Mouse (Mus musculus) cerebellum, adult 11 months (tissue): ENCODE measurements around the gene Slc38a3.

Experiments used
- DNase-seq: peaks from one replicate; pipeline ENCODE4 v3.0.0; 2022

Slc38a3 gene

DNA sequence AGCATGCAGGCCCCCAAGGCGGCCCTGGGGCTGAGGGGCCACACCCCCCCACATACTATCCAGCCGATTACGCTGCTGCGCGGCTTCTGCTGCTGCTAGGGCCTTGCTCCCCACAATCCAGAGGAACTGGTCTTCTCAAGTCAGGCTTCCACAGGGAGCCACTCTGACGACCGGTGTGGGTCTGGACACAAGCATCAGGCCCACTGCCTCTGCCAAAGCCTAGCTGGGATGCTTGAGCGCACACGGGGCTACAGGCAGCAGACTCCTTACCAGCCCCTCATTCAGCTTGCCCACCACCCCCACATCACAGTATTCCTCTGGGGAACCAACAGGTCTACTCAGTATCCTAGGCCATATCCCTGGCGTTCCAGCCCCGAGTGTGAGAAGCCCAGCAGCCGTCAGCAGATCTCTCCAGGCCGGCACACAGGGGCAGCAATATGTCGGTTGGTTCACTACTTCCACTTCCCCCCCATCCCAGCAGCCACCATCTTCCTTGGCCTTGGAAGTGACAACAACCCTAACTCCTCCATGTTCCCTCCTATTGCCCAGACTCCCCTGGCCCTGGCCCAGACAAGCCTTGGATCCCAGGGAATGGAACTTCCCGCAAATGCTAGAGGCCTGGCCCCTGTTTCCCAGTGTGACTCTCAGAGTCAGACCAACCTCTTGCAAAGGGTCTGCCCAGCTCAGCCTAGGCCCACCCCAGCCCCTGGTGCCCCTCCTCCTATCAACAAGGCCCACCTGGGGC is 35.5 kb downstream of the Slc38a3 start:
- DNase-seq: peak; percentile 45

DNA sequence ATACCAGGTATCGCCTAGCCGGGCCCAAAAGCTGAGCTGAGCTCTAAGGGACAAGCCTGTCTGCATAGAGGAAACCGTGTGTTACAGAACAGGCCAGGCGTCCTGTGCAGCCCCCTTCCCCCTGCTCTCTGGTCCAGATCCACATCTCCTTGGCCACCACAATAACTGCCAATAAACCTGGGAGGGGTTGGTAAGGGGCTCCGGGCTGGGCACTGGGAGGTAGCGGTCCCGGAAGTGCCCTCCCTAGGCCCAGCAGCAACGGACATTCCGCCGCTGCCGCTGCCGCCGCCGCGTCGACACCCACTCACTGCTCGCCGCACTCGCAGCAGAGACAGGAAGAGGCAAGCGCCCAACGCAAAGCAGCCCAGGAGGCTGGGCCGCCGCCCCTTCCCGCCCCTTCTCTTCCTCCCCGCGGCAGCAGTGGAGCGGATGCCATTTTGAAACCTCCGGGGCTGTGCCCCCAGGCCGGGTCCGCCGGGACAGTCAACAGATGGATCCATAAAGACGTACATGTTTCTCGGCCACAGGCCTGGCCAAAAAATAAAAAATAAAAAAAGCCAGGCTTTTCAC is 36.2 kb downstream of the Slc38a3 start:
- peak; percentile 47 for DNase-seq

DNA sequence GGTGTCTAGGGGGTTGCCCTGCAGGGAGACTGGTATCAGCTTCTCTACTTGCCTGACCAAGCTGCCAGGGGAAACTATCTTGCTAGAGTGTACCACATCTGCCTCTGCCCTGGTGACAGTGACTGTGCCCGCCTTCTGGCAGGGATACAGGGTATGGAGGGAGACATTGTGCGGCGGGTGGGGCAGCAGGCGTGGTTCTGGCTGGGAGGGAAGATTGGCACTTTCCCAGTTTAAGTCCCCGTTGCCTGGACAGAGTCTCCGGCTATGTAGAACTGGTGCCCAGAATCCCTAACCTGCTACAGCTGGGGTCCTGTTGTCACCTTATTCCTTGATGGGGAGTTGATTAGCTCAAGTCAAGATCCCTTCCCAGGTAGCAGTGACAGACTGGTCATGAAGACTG is 36.9 kb downstream of the Slc38a3 start:
- peak; percentile 44 for DNase-seq

DNA sequence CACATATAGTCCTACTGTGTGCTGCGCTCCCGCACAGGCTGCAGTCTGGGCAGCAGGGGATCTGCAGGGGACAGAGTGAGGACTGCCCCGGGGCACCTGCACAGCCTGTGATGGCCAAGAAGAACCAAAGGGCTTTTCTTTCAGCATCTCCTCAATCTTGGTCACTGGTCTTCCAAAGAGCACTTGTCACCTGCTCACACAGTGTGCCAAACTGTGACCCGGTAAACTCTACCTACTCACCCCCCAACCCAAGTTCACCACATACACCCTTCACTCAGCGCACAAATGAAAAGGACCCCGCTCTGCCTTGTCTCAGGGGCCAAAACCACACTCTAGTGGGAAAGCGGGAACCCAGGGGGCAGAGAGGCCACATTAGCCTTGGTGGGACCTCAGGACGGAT is 37.5 kb downstream of the Slc38a3 start:
- no peak for DNase-seq

DNA sequence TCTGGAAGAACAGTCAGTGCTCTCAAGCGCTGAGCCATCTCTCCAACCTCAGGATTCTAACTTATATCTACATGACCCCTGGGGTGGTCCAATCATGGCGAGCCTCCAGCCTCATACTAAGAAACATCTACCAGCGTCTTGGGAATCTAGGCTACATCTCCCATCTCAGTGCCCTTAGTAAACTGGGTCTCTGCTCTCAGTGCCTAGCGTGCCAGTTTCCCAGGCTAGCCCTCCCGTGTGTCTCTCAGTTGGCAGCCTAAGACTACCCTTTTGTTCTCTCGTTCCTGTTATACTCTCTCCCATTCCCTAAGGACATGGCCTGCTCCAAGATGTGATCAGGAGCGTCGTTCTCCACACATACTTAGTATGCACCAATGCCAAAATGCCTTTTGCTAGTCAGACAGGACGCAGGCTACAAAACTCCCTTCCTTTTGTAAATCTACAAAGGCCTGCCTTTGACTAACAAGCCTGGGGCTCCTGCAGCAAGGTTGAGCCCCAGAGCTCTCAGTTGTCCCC is 38.0 kb downstream of the Slc38a3 start:
- no peak for DNase-seq

DNA sequence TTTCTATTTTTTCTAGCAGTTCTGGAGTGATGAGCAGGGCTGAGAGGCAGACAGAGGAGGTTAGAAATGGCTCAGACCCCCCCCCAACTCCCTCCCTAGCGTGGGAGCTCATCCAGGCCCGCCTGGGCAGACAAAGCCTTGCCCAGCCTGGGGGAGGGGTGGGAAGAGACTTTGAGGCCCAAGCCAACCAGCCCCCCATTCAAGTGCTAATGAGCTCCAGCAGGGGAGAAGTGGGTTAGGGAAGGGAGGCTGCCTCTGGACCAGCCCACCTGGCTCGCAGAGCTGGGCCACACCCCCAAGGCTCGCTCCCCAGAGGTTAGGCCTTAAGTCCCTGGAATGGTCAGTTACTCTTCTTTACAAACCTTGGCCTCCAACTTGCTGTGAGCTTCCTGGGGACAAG is 38.8 kb downstream of the Slc38a3 start:
- no peak for DNase-seq

DNA sequence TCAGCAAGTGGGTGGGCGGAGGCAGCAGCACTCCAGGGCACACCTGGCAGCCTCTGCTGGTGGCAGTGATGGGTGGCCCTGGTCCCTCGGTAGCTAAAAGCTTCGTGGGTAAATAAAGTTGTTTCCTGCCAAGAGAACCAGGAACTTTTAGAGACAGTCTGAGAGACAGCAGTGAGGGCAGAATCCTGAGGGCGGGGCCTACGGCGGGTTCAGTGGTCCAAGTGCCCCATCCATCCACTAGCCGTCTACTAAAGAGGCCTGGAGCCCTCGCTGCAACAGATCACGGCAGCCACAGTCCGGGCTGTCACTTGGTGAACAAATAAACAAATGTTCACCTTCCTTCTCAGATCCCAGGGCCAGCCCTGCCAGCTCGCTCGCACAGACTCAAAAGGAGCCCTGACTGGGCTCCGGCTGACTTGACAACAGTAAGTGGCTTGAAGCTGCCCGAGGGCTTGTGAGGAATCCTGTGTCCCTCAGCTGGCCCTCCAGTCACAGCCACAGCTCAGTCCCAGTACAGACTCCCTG is 39.4 kb downstream of the Slc38a3 start:
- DNase-seq: no peak

DNA sequence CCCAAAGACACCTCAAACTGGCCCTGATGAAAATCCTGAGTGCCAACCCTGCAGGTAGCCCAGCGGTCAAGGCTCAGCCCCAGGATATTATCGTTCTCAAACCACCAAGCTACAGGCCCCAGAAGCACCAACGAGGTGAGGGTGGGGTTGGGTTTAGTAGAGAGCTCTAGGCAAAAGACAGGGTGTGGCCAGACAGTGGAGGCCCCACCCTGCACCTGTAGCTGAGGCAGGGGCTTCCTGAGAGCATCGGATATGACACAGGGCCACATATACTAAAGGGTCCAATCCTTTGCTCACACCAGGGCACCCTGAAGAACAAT is 40.0 kb downstream of the Slc38a3 start:
- no peak for DNase-seq

DNA sequence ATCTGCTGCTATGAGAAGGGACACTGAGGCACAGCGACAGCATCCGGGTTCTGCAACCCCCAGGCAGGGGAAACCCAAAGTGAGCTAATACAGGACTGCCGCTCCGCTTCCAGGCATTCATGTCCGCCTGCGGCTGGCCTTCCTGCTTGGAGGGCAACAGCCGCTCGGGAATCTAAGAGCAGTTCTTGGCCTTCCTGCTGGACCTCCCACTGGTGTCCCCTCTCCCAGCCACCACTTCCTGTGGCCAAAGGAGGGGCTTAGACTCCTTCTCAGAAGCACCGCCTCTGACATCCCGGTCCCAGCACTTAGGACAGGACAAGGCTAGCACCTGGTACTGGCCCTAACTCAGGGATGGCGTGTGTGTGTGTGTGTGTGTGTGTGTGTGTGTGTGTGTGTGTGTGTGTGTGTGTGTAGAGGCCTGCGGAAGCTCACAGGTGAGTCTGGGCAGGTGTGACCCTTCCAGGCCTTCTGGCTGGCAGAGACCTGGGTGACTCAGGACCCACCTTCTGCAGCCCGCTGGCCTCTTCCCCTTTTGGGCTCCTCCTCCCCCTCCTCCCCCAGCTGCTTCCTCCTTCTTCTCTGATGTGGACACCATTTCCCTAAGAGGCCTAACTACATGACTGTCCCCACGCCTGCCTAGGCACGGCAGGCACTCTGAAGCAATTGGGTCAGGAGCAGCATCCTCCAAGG is 40.5 kb downstream of the Slc38a3 start:
- no peak for DNase-seq

DNA sequence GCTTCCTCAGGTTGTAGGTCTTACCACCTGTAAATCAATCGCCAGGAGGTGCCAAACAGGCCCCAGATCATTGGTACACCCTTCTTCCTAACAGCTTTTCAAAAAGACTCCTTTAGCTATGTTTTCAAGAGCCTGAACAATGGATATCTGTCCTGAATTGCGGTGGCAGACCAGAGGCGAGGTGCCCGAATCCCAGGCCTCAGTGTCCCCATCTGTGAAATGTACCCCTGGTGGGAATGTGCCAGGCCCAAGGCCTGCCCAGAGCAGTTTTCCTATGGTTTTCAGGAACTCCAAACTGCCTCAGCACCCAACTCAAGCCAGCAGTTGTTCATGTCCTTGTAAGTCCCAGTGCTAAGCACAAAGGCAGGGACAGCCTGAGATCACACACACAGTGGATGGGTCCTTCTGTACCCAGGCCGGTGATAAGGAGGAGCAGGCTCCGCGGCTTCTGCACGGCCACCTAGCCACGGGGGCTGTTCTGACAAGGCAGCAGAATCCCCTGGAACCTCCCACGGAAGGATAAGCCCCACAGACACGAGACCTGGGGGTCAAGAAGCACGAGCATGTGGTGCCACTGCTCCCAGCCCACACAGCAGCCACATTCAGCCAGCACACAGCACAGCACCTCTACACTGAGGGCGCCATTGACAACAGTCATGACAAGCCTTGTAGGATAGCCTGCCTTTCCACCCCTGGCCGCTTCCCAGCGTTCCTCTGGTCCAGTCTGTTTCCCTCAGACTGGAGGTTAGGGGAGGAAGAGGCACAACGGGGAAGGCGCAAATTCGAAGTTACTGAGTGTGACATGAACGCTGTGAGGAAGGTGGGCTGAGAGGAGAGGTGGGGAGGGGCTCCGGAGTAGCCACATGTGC is 41.7 kb downstream of the Slc38a3 start:
- DNase-seq: no peak

DNA sequence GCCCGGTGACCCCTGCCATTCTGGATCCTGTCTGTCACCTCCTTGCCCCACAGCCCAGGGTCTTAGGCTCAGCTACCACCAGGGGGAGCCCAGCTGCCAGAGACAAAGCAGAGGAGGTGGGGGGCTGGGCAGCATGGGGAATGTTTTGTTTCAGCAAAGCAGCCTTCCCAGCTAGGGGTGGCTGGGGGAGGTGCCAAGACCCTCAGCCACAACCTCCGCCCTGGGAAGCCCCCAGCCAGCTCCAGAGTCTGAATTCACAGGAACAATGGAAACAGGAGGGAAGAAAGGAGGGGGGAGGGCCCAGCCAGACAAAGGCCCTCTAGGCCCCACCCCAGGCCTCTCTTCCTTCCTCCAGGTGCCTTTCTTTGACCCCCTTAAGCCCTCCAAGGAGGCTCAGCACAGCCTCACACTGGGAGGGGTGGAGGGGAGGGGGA is 42.5 kb downstream of the Slc38a3 start:
- peak; percentile 74 for DNase-seq

DNA sequence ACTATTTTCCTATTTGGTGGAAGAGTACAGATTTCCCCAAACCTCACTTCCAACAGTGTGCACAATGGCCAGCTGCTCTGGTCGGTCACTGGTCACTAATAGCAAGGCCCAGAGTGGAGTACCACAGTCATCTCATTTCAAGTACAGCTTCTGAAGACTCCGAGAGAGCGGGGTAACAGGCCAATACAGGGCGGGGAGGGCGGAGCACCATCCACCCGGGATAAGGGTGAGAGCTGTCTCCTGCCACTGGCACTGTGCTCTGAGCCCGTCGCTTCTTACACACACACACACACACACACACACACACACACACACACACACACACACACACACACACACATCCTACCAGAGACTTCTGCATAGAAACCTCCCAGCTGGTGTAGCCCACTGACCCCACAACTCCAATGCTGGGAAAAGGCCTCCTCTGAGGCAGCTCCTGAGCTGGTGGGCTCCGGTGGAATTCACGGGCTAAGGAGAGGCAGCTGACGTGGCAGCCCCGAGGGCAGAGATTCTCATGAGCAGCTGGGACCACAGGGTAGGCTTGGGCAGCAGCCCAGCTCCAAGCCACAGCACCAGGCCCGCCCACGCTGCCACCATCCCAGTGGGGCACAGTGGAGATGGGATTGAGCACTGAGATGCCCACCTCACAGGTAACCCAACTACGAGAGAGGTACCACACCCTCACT is 43.0 kb downstream of the Slc38a3 start:
- no peak for DNase-seq

DNA sequence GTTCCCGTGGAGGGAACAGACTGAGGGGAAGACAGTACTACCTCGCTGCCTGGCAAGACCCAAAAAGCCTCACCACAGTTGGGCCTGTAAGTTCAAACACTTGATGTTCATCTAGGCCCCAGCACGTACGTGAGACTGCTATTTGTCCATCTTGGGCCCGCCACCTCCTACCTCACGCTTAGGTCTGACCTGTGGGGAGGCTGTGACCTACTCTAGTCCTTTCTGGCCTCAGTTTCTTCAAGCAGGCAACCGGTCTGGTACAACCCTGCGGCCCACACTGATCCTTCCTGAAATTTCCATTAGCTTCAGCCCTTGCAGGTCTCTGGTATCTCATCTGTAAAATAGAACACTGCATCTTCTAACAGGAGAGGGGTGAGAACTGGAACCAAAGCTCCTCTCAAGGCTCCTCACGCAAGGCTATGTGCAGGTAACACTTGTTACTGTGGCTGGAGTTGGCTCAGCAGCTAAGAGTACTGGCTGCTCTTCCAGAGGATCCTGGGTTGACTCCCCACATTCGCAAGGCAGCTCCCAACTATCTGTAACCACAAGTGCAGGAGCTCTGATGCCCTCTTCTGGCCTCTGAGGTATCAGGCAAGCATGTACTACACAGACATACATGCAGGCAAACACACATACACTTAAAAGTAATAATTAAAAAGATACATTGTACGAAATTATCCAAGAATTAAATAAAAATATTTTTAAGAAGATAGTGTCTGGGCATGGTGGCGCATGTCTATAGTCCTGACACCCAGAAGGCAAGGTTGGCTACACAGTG is 43.8 kb downstream of the Slc38a3 start:
- no peak for DNase-seq

DNA sequence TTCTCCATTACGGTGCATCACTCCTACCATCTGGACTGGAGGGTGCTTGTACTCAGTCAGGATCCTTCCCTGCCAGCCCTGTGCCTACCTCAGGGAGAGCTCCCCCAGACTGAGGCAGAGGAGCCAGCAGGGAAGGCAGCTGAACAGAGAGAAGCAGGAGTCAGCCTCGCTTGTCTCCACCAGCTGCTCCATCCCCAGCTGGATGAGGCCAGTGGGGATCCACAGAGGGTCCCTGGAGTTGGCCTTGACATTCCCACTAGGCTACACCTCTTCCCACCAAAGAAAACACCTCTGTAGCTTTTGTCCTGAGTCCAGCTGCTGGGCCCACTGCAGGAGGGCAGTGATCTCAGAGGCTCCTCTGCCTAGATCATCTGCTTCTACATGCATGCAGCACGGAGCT is 44.4 kb downstream of the Slc38a3 start:
- DNase-seq: no peak

DNA sequence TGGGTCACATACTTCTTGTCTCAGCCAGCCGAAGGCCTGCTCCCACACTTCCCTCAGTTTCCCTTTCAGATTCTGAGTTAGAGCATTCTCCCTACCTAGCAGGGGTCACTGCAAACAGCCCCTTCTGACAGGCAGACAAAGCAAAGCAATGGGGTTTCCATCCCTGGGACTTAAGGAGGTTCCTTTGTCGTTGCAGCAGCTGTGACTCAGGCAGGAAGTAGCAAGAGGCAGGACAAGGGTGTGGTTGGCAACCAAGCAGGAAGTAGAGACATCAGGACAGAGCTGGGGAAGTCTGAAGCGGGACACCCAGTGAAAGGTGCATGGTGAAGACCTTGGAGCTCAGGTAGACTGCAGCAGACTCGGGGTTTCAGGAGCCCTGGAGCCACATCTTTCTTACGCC is 44.8 kb downstream of the Slc38a3 start:
- DNase-seq: no peak

DNA sequence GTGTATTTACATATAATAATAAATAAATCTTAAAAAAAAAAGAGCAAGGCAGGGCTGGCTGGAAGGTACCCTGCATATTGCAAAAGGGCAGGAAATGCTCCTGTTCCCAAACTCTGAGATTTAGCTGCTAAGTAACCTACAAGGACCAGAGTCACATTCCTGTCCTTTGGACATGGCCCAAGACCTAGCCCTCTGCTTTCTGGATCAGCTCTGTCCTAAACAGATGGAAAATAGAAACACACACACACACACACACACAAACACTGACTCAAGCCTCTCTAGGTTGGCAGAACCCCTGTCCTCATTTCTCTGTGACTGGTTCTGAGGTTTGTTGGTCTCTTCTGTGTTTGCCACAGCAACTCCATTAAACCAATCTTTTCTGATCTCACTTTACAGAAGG is 48.4 kb downstream of the Slc38a3 start:
- no peak for DNase-seq

DNA sequence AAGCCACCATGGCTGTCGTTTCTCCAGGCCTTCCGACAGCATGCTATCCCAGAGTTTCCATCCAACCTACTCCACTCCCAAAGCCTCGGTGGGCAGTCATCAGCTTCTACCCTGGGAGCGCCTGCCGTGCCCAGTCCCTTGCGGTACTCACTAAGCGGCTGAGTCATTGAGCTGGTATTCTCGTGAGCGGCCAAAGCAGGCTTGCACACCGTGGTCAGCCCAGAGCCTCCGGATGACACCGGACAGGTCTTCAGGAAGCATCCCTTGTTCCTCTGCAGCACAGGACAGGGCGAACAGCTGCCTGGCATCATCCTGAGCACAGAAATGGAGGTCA is 49.8 kb downstream of the Slc38a3 start:
- DNase-seq: no peak

DNA sequence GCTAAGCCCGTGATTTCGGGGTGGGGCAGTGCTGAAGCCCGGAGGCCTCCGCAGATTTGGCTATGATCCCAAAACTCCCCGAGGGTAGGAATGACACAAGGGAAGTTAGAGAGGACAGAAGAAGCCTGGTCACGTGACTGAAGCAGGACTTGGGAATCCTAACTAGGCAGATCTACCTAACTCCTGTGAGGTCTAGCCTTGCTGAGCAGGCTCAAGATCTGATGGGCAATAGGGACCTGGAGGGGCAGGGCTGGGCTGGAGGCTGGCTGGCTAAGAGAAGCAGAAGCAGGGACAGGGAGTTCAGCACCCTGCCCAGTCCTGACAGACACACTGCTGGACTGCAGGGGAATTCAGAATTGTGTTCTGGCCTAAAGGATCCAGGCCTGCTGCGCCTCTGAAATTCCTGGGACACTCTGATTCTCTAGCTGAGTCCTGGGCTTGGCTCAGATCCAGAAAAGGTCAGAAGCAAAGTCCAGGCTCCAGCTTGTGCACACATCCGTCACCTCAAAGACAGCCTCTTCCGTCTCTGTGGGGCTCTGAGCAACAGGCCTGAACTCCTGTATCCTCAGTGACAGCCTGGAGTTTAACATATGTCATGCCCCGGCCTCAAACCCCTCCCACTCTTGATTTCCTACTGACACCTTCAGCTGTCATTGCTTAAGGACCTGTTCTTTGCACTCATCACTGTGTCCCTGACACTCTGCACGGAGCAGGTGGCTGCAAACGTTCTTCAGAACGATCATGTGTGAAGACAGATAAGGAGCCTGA is 50.4 kb downstream of the Slc38a3 start:
- DNase-seq: no peak

DNA sequence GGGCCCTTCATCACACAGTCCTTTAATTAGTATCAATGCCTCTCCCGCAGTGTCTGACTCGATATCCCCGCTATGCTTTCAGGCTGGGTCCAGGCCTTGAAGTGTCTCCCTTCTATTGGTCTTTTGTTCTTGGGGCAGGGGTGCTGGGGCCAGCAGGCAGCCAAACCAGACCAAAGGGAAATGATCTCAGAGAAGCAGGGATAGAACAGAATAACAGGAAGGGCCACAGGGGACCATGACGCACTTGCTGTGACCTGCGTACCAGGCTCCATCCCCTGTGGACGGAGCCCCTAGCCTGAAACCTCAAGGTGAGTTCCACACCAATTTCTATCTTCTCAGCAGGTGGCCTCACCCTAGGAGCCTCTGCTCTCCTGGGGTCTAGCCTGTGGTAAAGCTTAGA is 51.2 kb downstream of the Slc38a3 start:
- no peak for DNase-seq

DNA sequence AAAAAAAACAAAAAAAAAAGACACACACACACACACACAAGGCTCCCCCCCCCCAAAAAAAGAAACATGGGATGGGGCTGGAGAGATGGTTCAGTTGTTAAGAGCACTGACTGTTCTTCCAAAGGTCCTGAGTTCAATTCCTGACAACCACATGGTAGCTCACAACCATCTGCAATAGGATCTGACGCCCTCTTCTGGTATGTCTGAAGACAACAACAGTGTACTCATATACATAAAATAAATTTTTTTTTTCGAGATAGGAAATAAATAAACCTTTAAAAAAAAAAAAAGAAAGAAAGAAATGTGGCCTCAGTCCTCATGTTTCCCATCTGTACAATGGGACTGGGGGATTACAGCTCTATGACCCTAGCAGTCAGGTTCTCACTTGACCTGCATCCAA is 51.9 kb downstream of the Slc38a3 start:
- DNase-seq: no peak

DNA sequence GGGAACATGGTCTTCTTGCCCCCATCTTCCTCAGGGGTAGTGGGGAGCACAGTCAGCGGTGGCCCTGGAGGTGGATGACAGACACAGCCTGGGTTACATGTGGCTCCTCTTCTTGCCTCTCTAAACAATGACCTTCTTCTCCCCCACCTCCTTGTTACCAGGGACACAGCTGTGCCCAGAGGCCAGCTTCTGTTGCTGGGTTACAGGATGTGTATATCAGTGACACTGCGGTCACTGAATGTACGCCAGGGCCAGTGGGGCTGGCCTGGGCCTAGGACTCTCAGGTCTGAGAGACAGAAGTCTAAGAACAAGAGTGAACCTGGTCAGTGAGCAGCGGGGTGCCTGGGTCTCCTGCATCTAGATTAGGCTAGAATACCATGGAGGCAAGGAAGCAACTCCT is 54.3 kb downstream of the Slc38a3 start:
- DNase-seq: no peak
